Mouse (Mus musculus) CD4-positive, CD25-positive, alpha-beta regulatory T cell, adult 9 weeks (primary cell): ENCODE results near the gene Wdr11. TPM values are rescaled to one million over a fixed set of nuclear protein-coding genes. Genes with fewer than 3 reads are reported as not detected.

Experiments
- polyA plus RNA-seq: library from polyadenylated mRNA; unstranded; fragments of 100-300 nt; shearing (Covaris generic); gene quantifications from one replicate; pipeline ENCODE4 v1.2.1, GENCODE M21; 2017

Gene Wdr11
- 51.4 TPM for polyA plus RNA-seq

DNA sequence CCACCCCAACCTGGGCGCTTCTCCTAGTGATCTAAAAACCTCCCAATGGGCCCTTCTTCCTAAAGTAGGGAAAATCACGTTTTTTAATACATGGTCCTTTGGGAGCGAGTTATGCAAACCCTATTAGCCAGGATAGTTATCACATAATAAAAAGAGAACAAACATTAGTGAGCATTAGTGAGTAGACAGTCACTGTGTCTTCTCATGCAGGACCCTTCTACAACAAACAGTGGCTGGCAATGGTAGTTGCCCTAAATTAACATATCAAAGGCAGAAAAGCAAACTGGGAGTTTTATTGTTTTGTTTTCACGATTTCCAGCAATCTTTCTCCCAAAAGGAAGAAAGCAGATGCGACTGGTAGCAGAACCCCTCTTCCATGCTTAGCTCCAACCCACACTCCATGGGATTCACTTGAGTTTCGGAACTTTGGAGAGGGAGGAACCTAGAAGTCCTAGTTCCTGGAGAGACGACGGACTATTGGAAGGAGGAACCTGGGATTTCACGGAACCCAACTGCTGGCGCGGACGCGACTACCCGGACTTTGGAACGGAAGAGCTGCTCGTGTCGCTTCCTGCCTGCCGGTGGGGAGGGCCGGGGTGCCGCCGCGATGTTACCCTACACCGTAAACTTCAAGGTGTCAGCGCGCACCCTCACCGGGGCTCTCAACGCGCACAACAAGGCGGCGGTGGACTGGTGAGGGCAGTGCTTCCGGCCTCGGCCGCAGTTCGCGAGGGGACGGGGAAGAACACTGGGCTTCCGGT, at the start of gene Wdr11:
Wdr11 (plus strand) TSS at position 493 of the 761 bp plus-strand sequence.

